Mouse (Mus musculus) c-Kit-negative CD71-positive TER-119-positive erythroid progenitor cells, embryonic 14.5 days (primary cell): Measurements from ENCODE around the gene Akt1.
A peak's percentile ranks its signal among the peaks of the same experiment; 100 is the strongest.

Source experiments
- DNase-seq: peaks from one replicate; pipeline ENCODE4 v3.0.0-alpha.2; 2013; ENCODE audit warnings: low read depth, low spot score

Gene Akt1

DNA sequence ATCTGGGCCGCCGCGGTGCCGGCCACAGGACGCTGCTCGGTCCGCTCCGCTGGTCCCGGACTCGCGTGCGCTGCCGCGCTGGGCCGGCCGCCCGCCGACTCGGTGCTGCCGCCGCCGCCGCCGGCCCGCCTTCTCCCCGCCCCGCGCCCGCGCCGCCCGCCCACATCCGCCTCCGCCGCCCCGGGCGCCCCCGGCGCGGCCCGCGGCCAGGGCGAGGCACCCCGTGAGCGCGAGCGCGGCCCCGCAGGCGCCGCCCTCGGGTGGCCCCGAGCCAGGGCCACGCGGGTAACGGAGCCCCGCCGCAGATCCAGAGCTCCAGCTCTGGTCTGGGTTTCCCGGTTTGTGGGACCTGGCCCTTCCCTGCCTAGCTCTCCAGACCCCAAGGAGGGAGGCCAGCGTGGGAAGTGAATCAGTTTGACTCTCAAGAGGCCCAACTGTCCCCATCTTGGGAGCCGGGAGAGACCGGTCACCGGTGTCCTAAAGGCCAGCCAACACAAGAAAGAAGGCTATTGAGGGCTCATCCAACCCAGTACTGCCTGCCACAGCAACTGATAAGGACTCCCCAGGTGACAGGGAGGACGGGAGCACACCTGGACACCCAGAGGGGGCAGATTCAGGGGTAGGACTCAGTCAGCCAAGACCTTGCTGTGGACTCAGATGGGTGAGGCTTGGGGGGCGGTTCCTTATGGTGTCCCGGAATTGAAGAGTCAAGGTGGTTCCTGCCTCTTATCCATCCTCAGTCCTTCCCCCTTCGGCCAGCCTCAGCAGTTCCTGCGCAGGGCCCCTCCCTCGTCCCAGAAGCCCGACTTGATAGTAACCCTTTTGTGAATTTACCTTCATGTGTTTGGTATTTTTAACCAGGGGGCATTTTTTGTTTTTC is at the start of gene Akt1:
TSS of gene Akt1 (minus strand) at position 753 of the 880 bp plus-strand sequence.
- peak; percentile 31 for DNase-seq

DNA sequence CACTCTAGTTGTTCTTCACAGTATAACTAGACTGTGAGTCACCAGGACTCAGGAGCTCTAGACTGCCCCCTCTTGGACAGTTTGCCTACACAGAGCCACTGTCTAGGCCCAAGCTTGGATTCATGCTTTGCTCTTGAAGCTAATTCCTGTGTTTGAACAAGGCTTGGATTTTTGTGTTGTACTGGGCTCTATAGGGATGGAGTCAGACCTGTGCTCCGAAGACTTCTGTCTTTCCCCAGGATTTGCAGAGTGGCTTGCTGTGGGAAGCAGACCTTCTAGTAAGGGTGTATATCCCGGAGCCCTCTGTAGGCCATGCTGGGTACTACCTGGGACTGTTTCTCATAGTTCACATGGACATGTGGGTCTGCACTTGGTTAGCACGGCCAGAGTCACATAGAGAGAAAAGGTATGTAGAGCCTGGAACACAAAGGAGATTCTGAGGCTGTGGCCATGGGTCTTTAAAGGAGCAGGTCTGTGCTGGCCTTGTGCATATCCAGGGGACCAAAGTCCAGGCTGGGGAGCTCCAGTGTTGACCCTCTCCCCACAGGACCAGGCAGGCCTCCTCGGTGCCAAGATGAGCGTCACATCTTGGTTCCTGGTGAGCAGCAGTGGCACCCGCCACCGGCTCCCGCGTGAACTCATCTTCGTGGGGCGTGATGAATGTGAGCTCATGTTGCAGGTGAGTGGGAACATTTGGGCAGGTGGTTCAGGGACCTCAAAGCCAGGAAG is 49.6 kb upstream of the Akt1 start:
- no peak for DNase-seq

DNA sequence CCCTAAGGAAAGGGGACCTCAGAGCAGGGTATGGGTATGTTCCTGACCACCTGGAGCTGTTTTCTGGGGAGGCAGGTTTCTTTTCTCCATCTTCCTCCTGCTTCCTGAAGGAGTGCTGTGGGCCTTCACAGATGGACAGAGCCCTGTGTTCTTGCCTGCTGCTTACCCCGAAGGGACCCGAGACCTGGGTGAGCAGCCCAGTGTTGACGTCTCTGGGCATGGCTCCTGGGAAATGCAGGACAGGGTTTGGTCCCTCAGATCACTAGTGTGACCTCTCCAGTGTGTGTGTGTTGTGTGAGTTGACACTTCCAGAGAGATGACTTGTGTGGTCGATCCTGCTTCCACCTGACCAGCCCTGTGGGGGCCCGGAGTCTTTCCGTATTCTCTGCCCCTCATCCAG is 48.8 kb upstream of the Akt1 start:
- no peak for DNase-seq

DNA sequence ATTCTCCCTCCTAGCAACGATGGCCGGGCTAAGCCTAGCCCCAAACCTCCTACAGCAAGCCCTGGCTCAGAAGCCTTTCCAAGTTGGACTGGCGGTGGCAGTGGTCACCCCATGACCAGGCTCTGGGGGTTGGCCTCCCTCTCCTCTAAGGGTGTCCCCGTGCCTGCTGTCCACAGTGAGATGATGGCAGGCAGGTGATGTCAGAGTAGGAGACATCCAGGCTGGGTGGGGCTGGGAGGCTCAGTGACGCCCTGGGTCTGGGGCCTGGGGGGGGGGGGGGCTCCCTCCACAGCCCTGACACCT is 48.3 kb upstream of the Akt1 start:
- DNase-seq, result no peak

DNA sequence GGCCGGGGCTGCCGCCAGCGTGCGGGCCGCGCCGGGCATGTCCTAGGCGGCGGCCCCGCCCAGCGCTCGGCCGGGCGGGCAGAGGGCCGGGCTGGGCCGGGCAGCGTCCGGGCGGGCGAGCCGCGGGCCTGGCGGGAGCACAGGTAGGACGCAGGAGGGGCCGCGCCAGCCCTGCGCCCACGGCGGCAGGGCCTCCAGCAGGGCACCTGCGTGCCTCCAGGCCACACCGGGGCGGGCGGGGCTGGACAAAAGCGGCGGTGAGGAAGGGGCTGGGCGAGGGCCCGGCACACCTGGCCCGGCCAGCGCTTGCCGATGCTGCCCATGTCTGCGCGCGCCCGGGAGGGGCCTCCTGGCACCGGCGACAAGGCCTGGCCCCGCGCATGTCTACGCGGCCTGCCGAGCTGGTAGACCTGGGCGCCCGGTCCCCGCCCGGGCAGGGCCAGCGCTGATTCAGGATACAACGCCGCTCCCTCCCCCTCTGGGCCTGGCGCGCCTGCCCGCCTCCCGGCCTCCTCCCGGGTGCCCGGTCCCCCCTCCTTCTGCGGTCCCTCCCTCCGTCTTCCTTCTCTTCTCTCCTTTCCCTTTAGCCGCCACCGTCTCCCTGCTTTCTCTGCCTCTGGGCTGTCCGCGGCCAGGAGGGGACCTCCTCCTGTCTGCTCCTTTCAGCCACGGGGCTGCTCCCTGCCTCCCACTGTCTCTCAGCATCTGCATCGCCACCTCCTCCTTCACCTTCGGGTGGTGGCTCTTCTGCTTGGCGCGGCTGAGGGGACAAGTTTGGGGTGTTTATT is 47.8 kb upstream of the Akt1 start:
- DNase-seq, result no peak

DNA sequence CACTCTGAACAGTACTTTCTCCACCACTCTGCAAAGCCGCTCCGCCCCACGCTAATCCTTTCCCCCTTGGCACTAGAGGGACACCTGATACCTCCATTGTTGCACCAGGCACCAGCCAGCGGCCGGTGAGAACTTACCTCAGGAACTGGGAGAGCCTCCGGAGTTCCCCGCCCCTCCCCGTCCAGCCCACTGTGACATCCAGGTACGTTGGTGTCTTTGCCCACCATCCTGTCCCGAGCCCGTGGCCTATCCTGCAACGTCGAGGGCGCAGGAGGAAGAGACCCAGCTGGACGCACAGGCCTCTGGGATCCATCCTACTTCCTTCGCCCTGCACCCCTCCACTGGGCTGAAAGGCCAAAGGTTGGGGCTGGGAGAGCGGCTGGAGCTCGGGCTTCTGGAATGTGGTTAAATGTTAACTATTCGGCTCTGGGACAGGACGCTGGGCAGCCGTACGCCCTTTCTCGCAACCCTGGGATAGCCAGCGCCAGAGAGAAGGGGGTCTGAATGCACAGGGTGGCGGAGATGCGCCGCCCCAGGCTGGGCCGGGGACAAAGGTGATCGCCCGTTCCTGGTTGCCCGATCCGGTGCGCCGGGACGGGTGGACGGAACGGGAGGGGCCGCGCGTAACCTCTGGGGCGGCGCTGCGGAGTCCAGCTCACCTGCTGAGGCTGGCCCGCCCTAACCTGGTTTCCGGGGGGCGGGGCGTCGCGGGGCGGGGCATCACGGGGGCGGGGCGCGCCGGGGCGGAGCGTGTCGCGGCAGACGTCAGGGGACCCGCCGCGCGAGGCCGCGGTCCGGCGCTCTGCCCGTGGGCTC is 46.9 kb upstream of the Akt1 start:
- DNase-seq, result no peak

DNA sequence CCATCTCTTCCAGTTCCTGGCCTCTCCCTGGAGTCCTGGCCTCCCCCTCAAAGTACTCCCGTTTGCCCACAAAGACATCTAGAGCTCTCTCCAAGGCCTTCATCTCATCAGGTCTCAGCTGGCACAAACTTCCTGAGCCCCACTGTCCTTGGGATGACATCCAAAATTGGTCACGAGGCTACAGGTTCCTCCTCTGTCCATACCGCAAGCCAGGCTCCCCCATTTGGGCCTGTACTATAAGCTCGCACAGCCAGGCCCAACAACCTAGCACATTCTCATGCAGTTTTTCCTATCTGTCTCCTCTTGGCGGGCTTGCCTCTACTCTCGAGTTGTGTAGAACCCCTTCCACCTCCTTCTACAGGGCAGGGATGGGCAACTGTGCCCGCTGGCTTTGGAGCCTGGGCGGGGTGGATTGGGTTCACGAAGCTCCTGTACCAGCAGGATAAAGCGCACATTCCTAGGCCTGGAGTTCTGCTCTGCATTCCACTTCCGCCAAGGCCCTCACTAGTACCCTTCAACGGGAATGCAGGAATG is 46.3 kb upstream of the Akt1 start:
- no peak for DNase-seq

DNA sequence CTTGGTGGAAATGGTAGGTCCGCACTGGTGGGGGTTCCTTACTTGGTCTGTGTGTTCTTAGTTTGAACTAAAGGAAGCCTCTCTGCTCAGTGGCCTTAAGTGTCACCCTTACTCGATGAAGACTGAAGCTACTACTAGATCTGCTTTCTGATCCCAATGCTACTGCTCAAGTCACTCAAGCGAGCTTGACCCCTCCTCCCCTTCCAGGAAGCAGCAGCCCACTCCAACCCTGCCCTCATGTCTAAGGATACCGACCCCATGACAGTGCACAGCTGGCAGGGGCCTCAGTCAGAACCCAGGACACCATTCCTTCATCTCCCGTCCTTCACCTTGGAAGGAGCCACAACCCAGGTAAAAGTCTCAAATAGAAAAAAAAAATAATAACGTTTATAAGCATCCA is 45.5 kb upstream of the Akt1 start, which contains the start of gene Cep170b:
TSS of gene Cep170b (plus strand) at position 240 of the 400 bp plus-strand sequence.
- DNase-seq, result no peak

DNA sequence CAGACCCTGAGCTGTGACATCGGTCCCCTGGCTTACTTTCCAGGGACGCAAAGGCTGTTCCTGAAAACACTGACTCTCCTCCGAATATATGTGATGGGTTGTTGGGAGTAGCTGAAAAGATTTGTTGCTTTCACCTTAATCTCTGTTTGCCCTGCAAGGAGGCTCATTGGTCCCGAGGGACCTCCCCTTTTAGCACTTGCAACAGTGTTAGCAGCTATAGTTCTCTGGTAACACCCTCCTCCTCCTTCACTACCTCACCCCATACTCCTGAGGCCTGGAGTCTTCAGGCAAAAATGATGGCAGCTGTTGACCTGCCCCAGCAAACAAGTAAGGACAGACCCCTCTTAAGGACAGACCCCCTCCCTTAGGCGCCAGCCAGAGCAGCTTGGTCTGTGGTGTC is 44.3 kb upstream of the Akt1 start:
- DNase-seq, result no peak

DNA sequence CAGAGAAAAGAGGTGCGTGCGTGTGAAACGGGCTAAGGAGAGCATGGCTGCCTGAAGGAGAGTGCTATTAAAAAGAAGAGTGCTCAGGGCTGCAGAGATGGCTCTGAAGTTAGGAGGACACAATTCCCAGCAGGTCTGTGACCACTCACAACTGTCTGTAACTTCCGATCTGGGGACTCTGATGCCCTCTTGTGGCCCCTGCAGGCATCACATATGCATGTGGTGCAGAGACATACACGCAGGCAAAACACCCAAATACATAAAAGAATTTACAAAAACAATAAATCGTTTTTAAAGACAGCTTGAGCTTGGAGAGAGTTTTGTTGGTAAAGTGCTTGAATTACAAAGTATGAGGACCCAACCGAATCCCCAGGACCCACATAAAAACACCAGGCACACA is 42.5 kb upstream of the Akt1 start:
- DNase-seq, result no peak

DNA sequence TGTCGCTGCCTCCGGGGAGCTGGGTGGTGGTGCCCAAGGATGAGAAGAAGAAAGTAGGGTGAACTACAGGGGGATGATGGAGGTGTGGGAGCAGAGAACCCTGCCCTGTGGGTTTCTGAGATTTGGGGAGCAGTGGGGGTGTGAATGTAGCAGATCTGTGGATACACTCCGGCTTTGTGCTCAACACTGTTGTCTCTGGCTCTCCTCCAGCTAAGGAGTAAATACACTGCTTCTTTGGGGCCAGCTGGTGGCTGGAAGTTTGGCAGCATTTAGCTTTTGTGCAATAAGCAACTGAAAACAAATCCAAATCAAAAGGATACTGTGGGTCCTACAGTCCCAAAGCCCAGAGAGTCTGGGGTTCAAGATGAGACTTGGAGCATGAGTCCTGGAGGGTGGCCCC is 39.3 kb upstream of the Akt1 start:
- no peak for DNase-seq

DNA sequence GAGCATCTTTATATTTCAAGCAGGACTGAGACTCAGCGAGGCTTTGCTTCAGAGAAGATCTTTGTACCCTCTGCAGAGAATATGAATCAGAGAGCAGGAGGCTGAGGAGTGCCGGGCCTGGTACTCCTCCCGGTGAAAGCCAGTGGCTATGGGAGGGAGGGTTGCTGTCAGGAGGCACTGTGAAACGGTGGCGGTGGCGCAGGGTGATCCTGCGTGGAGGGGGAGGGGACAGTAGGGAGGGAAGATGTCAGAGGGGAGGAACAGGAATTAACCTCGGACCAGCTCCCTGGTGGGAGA is 32.8 kb upstream of the Akt1 start:
- no peak for DNase-seq

DNA sequence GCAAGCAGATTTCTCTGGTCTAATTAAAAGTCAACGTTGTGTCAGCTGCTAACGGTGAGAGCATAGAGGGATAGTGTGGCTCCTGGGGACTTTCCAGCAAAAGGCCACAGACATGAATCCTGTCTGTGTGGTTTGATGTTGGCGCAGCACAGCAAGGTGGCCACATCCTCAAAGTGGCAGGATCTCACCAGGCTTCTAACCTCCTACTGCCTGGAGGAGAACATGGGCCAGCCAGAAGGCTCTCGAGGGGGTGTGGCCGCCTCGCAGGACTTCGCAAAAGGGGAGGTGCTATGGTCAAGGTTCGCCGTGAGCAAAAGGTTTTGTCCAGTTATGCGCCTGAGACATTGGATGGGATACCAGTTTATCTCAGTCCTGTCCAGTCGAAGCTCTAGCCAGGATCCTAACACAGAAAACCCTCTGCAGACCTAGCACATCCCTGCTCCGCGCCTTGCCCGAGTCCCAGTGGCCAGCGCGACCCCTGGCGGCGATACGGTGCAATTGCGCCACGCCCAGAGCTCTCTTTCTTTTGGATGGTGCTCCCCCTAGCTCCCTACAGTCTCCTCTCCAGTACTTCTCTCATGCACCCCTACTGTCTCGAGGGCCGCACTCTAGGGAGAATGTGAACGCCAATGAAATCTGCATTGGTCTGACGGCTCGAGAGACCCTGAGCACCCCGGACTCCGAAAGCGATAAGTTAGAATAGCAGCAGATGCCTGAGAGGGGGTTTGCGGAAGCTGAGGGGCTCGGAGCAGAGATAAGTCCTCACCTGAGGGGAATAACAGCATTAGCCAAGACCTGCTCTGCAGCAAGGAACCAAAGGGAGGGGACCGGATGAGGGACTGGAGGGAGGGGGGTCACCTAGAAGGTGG is 32.3 kb upstream of the Akt1 start:
- DNase-seq, result peak; percentile 26

DNA sequence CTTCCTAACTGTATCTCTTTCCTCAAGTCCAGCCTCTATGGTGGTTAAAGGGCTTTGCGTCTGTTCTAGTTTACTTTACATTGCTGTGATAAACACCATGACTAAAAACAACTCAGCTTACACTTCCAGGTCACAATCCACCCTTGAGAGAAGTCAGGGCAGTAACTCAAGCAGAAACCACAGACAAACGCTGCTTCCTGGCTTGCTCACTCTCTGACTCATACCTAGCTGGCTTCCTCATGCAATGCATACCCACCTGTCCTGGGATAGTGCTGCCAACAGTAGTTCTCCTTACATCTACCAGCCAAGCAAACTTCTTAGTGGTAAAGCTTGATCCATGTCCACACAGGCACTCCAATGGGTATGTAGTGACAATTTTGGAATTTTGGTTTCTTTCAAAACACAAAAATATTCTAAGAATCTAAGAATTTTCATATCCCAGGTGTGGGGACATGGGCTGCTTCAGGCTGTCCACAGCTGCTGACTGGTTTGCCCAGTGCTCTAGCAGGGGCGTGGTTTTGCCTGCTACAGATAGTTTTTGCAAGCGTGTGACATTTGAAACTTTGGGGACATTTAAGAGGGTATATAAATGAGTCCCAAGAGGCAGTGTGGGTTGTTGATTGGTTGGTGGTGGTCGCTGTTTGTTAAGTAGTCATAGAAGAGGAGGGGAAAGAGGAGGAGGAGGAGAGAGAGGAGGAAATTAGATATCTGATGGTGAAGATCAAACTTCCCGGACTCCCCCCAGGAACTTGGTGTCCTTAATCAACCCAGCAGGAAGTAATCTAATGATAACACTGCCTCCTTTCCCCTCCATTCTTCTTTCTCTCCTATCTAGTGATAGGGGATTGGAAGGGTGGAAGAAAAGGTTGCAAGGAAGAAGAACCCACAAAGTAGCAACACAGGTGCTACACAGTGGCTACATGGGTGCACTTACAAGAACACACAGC is 28.0 kb upstream of the Akt1 start:
- no peak for DNase-seq

DNA sequence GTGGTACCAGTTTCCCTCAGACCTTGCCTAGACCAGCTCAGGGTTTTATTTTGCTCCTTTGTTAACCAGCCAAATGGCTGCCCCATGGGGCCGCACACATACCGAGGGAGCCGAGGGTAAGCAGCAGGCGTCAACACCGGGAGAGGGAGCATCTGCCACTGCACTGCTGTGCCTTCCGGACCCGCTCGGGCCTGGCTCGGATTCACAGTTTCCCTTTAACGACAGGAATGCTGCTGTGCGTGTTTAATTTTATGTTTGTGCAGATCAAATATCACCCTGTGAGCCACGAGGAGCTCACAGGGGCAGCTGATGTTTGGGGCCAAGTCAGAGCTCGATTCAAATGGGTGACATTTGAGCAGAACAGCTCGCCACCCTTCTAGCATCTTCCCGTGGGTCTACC is 25.8 kb upstream of the Akt1 start:
- no peak for DNase-seq

DNA sequence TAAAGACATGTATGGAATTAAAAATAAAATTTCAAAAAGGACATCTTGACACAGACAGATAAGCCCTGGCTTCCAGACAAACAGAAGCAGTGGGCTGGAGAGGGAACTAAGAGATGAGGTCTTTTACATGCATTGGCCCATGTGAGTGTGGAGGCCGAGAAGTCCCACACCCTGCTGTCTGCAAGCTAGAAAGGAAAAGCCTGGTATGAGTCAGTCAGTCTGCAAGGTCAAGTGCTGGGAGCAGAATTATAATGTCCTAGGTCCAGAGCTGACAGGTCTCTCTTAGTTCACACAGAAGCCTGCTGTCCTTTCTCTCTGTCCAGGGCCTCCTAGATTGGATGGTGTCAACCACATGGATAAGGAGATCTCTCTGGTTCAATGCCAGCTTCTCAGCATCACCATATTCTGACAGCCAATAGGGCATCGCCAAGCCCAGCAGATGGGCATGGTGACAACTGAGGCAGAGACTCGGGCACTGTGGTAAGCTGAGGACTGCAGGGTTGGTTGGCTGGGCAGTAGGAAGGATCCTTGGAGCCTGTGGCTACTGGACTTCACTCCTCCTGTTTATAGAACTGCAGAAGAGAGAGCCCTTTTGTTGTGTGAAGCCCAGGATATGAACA is 22.2 kb upstream of the Akt1 start:
- DNase-seq, result no peak

DNA sequence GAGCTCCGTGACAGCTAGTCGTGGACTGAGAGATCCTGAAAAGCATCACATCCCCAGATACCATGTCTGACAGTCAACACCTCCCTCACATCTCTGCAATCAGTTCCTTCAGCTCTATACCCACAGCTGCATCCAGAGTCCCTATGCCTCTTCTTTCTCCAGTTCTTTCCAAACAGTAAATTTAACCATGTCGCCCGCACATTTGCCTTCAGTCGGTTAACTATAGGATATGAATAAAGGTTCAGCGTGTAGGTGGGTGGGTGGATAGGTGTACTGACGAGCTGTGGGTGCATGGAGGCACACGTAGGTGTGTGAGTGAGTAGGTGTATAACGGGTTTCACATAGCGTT is 19.4 kb upstream of the Akt1 start:
- DNase-seq, result no peak

DNA sequence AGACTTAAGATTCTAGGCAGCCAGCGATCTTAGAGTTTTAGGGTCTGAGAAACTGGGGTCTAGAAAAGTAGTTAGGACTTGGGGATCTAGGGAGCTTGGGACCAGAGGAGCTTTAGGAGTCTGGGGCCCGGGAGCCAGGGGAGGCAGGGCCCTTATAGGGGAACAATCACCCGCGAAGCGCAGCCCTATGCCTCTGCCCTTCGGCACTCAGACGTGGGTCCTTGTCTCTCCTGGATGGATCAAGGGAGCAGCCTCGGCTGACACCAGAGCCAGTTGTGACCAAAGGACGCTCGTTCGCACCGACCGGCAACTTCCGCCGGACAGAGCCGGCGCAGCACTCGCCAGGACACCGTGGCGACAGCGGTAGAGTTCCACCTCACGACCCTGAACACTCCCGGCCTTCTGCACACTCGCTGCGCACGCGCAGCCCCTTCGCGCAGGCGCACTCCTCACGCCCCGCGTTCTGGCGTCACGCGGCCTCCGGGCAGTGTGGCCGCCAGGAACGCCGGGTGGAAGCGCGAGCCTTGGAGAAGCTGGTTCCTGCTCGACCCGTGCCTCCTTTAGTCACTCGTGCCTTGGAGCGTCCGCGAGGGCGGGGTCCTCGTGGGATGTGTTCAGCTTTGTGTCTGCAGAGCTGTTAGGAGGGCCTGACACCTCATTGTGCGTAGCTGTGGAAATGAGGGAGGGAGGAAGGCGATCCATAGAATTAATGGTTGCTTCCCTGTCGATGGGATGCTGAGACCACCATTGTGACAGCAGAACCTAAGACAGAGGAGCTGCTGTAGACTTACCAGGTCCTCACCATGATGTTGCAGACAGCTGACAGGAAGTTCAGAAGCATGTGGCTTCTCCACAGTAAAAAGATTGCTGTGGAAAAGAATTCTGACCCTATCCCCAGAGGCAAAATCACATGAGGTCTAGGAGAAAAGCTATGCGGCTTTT is 18.8 kb upstream of the Akt1 start:
- DNase-seq, result peak; percentile 56
